8 mouse cellular contexts compared by ENCODE assay signal in the genomic region with DNA sequence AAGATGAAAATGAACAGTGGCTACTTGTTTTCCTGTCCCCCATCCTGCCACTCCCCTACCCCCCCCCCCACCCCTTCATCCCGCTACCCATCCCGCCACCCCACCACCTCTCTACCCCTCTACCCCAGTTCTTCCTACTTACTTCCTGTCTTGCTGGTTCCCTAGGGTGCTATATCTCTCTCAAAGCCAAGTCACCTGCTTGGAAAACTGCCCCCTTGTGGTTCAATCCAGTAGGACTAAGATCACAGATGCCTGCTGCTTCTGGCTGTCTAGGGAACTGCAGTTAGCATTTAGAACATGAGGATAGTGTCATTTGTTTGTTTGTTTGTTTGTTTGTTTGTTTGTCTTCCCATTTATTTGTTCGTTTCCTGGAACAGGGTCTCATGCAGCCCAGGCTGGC.
DNase-seq lines count a peak whose midpoint lies in the region; ATAC-seq and TF ChIP-seq lines count a peak whose summit lies in the region.

No protein-coding gene starts in this region.

- peak; percentile 69 for DNase-seq in adrenal gland, postnatal 14 days
- no peak for DNase-seq in adrenal gland, postnatal 25 days
- peak; percentile 9 to 37 for DNase-seq in kidney, adult 8-10 months
- DNase-seq in ES-CJ7 (ENCODE audit: low read depth, low spot score) = peak; percentile 73
- no peak for DNase-seq in adipocyte (ENCODE audit: low spot score)

- WGBS in kidney, embryonic 14.5 days = 48% methylated on average over 3 of the region's 3 CpGs
- 44% methylated on average over 3 of the region's 3 CpGs for WGBS in intestine, embryonic 15.5 days
- WGBS in small intestine, adult 2 months = 44% methylated on average over 3 of the region's 3 CpGs

- no peaks in the 10 kb centered on the region for H3K36me3 ChIP-seq in kidney, embryonic 14.5 days (ENCODE audit: control insufficient read depth, insufficient read depth, low read length)
- H3K36me3 ChIP-seq in intestine, embryonic 15.5 days = no peaks in the 10 kb centered on the region
- no peaks in the 10 kb centered on the region for H3K36me3 ChIP-seq in small intestine, adult 2 months (ENCODE audit: control insufficient read depth, insufficient read depth, low read length)

- no peaks in the 10 kb centered on the region; the same call in 1 of the 2 replicates for H3K27me3 ChIP-seq in kidney, embryonic 14.5 days (ENCODE audit: control insufficient read depth, insufficient read depth, low read length)
- no peaks in the 10 kb centered on the region for H3K27me3 ChIP-seq in intestine, embryonic 15.5 days (replicated peaks)
- H3K27me3 ChIP-seq in small intestine, adult 2 months (ENCODE audit: control insufficient read depth, insufficient read depth, low read length) = no peaks in the 10 kb centered on the region

- no peaks in the 10 kb centered on the region for H3K9me3 ChIP-seq in kidney, embryonic 14.5 days (ENCODE audit: control insufficient read depth, low read length)
- no peaks in the 10 kb centered on the region for H3K9me3 ChIP-seq in intestine, embryonic 15.5 days

- TF ChIP-seq CTCF in small intestine, adult 2 months (IDR thresholded peaks at IDR 0.05; ENCODE audit: extremely low read depth, insufficient read length, insufficient replicate concordance, low read depth, low read length) = 0 out of 2 replicates have a peak, but pooled peaks have one; percentile 8

- H3K4me2 ChIP-seq in kidney, embryonic 14.5 days (replicated peaks; ENCODE audit: low read depth, low read length) = no peak overlapping the region
- no peak overlapping the region for H3K4me2 ChIP-seq in intestine, embryonic 15.5 days (replicated peaks)

- H3K4me1 ChIP-seq in kidney, embryonic 14.5 days (ENCODE audit: control insufficient read depth, insufficient read depth, low read length) = no peaks in the 10 kb centered on the region
- no peaks in the 10 kb centered on the region for H3K4me1 ChIP-seq in intestine, embryonic 15.5 days (replicated peaks)
- H3K4me1 ChIP-seq in small intestine, adult 2 months (ENCODE audit: control insufficient read depth, insufficient read depth, insufficient read length, low read length) = no peaks in the 10 kb centered on the region

- no peak overlapping the region for H3K27ac ChIP-seq in kidney, embryonic 14.5 days (ENCODE audit: low read depth, low read length)
- no peak overlapping the region for H3K27ac ChIP-seq in intestine, embryonic 15.5 days
- H3K27ac ChIP-seq in small intestine, adult 2 months (ENCODE audit: insufficient read depth, low read depth, low read length) = no peak overlapping the region

- ATAC-seq in kidney, embryonic 14.5 days (ENCODE audit: low FRiP score, low TSS enrichment) = no peak
- ATAC-seq in intestine, embryonic 15.5 days = 0 out of 2 replicates have a peak, but pooled peaks have one; percentile 31

- H3K4me3 ChIP-seq in kidney, embryonic 14.5 days (ENCODE audit: low read length) = no peak overlapping the region
- H3K4me3 ChIP-seq in intestine, embryonic 15.5 days (replicated peaks) = no peak overlapping the region
- no peak overlapping the region for H3K4me3 ChIP-seq in small intestine, adult 2 months (ENCODE audit: low read depth, low read length)

- no peak overlapping the region for H3K9ac ChIP-seq in kidney, embryonic 14.5 days (ENCODE audit: low read depth, low read length)
- no peak overlapping the region for H3K9ac ChIP-seq in intestine, embryonic 15.5 days

- no peak for TF ChIP-seq POLR2A in small intestine, adult 2 months (IDR thresholded peaks at IDR 0.05; ENCODE audit: low read depth, low read length)

Comparison
In these comparisons a context has a peak if more than half of its experiments do, and no peak if none do; other contexts are left out.
1. DNase-seq: peak in adrenal gland, postnatal 14 days (single experiment), kidney, adult 8-10 months (2 of 2) and ES-CJ7 (single experiment); none in adrenal gland, postnatal 25 days (single experiment) and adipocyte (single experiment).